Mouse (Mus musculus) granulocyte monocyte progenitor cell, adult 5-6 weeks (primary cell): ENCODE data around the gene Alkbh6. TPM values are rescaled to one million over a fixed set of nuclear protein-coding genes. Genes with fewer than 3 reads are reported as not detected.

Source experiments
- ATAC-seq: replicated peaks from 2 replicates; pipeline ENCODE4 v1.8.0; 2016; ENCODE audit warnings: mild to moderate bottlenecking, moderate TSS enrichment, inconsistent platforms; ENCODE audit not compliant: poor library complexity, severe bottlenecking
- total RNA-seq, 2 experiments: library from RNA; stranded (forward) in 1 of 2; stranded (reverse) in 1 of 2; fragments of 200-712, 200-1000 nt in 1 of 2; fragments of >200 nt in 1 of 2; fragmentation: Nextera tagmentation in 1 of 2; gene quantifications; 2 replicates each; pipeline ENCODE4 v1.2.3; 2014 to 2017

Alkbh6 gene
- total RNA-seq (2014; fragmentation: Nextera tagmentation) (32.6 and 33.3 TPM in 2 replicates), total RNA-seq (2017) (30.1 and 35.5 TPM in 2 replicates)

- ATAC-seq, result peak; percentile 99
Measured at GRCm38 (mm10) chr7:30308076-30309005, at the start of gene Alkbh6. Alkbh6 (plus strand) TSS chr7:30308717.

- ATAC-seq, result peak; percentile 46
Measured at GRCm38 (mm10) chr7:30265041-30265440, 43.5 kb upstream of the Alkbh6 start.

- ATAC-seq, result 0 out of 2 replicates have a peak, but pooled peaks have one; percentile 22
Measured at GRCm38 (mm10) chr7:30265531-30265930, 43.0 kb upstream of the Alkbh6 start.

GRCm38 (mm10) chr7:30265935-30266334 lies 42.6 kb upstream of the Alkbh6 start:
- no peak for ATAC-seq

- no peak for ATAC-seq
Measured at GRCm38 (mm10) chr7:30266780-30267179, 41.7 kb upstream of the Alkbh6 start.

GRCm38 (mm10) chr7:30269641-30270040 lies 38.9 kb upstream of the Alkbh6 start:
- no peak for ATAC-seq

- no peak for ATAC-seq
Measured at GRCm38 (mm10) chr7:30274383-30274782, 34.1 kb upstream of the Alkbh6 start.

- ATAC-seq, result no peak
Measured at GRCm38 (mm10) chr7:30278911-30279310, 29.6 kb upstream of the Alkbh6 start.

- ATAC-seq, result no peak
Measured at GRCm38 (mm10) chr7:30279536-30279935, 29.0 kb upstream of the Alkbh6 start.

GRCm38 (mm10) chr7:30279951-30280669 lies 28.4 kb upstream of the Alkbh6 start, which contains the start of the genes Thap8 and Wdr62:
Thap8 (plus strand) TSS chr7:30280094.
Wdr62 (minus strand) TSS chr7:30280419.
- peak; percentile 91 for ATAC-seq

GRCm38 (mm10) chr7:30280670-30281138 lies 27.8 kb upstream of the Alkbh6 start:
- peak; percentile 43 for ATAC-seq

GRCm38 (mm10) chr7:30281522-30281921 lies 27.0 kb upstream of the Alkbh6 start:
- ATAC-seq, result no peak

GRCm38 (mm10) chr7:30282740-30283139 lies 25.8 kb upstream of the Alkbh6 start:
- ATAC-seq, result no peak

GRCm38 (mm10) chr7:30286701-30287410 lies 21.7 kb upstream of the Alkbh6 start:
- ATAC-seq, result no peak; the same call in 1 of the 2 replicates

GRCm38 (mm10) chr7:30288046-30288445 lies 20.5 kb upstream of the Alkbh6 start:
- no peak for ATAC-seq

GRCm38 (mm10) chr7:30289071-30289713 lies 19.3 kb upstream of the Alkbh6 start:
- no peak for ATAC-seq

- no peak for ATAC-seq
Measured at GRCm38 (mm10) chr7:30289714-30290399, 18.7 kb upstream of the Alkbh6 start.

GRCm38 (mm10) chr7:30291215-30292131 lies 17.0 kb upstream of the Alkbh6 start, which contains the start of gene Clip3:
Clip3 (plus strand) TSS chr7:30291728.
- ATAC-seq, result no peak
